Mouse (Mus musculus): ENCODE data around the gene Smo.
"Not testable (repeated sequence)": the region's sequence is repeated elsewhere in the genome, so short reads cannot be mapped to it uniquely, and the experiment has no call there.

Smo gene

DNA sequence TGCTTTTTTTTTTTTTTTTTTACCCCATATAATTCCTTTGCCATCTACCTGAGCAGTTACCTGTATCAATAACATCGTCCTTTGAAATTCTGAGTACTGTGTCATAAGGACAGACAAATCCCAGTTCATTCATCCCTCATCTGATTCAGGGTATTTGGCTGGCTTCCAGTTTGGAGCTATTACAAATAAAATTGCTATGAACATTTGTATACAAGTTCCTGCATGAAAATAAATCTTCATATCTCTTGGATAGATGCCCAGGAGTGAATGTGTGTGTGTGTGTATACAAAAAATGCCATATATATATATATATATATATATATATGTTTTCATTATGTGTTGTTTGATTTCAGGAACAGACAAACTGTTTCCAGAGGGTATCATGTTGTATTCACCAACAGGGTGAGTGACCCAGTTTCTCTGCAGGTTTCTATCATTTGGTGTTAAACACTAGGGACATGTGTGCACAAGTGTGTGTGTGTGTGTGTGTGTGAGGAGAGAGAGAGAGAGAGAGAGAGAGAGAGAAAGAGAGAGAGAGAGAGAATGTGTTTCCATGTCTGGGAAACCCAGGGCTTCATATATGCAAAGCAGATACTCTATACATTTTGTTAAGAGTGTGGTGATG is 8.6 kb upstream of the Smo start:
- peak; percentile 16 for DNase-seq (ENCODE audit: inconsistent ontology term)

DNA sequence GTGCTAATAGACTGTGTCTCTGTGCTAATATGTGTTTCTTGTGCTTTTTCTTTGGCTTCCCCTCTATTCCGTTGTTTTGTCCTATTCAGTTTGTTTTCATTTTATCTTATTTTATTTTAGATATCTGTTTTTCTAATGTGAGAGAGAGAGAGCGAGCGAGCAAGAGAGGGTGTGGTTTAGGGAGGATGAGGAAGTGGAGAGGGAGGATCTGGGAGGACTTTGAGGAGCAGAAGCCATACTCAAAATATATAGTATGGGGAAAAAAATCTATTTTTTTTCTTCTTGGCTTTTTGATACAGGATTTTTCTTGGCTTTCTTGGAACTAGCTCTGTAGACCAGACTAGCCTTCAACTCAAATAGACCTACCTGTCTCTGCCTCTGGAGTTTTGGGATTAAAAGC is 7.3 kb upstream of the Smo start:
- DNase-seq (ENCODE audit: inconsistent ontology term) = no peak

DNA sequence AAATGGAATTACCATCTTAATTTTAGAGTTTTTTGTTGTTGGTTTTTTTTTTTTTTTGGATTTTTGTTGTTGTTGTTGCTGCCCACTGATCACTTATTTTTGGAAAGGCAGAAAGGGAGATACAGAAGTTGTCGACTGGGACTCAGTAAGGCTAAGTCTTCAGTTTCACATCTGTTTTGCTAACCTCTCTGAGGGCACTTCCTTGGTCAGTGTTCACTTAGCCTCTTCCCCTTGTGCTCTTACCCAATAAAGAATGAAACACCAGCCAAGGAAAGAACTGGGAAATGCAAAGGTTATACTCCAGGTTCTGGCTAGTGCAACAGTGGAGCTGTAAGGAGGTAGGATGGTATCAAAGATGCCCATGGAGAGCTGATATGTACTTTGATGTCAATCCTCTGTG is 5.8 kb upstream of the Smo start:
- DNase-seq (ENCODE audit: inconsistent ontology term) = no peak

DNA sequence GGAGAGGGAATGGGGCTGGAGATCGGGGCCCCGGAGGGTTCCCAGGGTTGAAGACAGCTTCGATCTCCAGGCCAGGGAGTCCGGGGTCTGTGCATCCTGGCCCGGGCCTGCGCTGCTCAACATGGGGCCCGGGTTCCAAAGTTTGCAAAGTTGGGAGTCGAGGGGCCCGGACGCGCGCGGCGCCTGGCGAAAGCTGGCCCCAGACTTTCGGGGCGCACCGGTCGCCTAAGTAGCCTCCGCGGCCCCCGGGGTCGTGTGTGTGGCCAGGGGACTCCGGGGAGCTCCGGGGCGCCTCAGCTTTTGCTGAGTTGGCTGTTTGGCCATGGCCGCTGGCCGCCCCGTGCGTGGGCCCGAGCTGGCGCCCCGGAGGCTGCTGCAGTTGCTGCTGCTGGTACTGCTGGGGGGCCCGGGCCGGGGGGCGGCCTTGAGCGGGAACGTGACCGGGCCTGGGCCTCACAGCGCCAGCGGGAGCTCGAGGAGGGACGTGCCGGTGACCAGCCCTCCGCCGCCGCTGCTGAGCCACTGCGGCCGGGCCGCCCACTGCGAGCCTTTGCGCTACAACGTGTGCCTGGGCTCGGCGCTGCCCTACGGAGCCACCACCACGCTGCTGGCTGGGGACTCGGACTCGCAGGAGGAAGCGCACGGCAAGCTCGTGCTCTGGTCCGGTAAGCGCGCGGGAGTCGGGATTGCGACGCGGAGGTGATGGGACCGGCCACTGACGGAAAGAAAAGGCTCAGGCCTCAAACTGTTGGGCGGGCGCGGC is 567 bp downstream of the Smo start:
- peak; percentile 83 for DNase-seq (ENCODE audit: inconsistent ontology term)

DNA sequence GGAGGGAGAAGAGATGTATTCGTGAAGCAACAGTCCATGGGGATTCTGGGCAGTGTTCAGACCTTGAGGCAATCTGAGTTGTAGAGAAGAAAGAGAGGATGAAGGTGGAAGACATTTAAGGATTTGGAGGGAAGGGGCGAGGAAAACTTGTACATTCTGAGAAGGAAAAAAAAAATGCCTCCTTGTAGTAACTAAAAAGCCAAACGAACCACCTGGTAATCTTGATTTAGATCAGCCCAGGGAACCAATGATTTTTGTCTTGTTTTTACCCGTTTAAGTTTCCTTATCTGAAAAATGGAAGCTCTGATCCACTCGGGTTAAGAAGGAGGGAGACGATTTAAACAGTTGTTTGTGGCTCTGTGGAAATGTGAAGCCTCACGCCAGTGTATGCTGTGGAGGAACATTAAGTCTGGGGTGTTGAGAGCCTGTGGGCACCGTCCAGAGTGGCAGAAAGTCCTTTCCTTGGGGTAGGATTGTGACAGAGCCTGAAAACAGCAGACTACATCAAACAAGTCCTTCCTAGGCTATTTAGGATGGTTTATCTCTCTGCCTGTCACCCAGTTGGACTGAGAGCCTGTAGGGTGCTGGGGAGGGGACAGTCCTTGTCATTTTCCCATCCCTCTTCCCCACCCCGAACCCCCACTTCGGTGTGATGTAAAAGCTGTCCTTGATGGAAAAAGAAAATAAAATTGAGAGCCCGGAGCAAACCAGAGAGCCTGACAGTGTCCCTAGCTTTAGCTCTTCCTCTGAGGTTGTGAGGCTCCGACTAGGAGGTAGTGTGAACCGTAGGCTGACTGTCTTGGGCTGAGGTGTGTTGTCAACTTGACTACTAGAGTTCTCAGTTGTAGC is 1.5 kb downstream of the Smo start:
- peak; percentile 36 for DNase-seq (ENCODE audit: inconsistent ontology term)

DNA sequence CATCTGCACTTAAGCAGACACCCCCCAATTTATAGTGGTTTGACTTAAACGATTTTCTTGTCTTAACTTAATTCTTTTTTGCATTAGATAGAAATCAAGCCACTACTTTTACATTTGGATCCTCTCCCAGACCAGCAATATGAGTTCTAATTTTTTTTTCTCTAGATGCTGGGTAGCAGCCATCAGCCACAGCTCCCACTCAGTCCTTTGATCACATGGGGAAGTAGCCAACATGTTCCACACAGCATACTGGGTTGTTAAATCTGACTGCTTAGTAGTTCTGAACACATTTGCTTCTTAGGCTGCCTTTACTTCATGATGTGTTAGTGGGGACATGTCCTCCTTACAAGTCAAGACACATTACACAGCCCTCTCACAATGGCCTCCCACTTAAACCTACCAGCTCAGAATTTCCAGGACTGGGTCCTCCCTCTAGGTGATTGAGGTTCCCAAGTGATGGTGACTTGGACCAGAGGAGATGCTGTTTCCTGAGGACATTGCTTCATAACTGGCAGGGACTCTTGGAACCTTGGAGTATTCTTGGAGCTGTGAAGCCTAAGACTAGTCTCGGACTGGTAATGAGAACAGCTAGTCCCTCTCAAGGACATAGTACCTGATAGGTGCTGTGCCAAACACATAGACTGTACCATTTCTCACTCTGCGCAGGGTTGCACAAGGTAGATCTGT is 16.3 kb downstream of the Smo start:
- DNase-seq (ENCODE audit: inconsistent ontology term) = no peak

DNA sequence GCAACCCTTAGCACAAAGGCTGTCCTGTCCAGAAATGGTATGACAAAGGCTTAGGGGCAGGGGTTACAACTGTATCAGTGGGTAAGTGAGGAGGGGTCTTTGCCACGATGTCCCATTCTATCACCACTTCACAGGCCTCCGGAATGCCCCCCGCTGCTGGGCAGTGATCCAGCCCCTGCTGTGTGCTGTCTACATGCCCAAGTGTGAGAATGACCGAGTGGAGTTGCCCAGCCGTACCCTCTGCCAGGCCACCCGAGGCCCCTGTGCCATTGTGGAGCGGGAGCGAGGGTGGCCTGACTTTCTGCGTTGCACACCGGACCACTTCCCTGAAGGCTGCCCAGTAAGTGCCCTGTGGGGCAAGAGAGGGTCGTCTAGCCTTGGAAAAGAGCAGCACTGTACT is 18.0 kb downstream of the Smo start:
- no peak for DNase-seq (ENCODE audit: inconsistent ontology term)

DNA sequence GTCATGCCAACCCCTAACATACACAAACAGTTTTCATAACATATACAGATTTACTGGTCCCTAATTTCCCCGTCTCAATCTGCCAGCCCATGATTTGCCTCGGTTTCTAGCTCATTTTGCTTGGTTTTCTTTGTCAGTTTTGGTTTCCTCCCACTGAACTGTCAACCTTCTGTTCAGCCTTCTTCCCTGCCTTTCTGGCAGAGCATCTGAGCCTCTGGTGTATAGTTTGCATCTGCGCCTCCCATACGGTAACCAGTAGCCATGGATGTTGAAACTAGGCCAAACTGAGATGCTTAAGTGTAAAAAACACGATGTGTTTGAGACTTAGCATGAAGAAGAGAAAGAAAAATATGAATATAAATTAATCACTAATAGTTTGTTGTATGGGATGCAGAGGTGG is 20.7 kb downstream of the Smo start:
- no peak for DNase-seq (ENCODE audit: inconsistent ontology term)

DNA sequence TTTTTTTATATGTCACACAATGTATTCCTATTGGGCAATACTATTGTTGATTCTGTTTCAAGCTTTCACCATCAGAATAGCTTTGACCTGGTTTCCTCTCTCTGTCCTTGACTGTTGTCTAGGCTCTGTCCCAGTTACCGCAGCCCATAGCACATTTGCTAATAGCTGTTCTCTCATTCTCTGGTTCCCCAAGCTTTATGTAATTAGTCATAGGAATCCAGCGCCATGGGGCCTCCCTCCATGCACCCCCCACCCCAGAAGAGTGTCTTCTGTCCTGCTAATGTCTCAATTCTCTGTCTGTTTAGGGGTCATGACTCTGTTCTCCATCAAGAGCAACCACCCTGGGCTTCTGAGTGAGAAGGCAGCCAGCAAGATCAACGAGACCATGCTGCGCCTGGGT is 21.2 kb downstream of the Smo start:
- DNase-seq (ENCODE audit: inconsistent ontology term) = no peak

DNA sequence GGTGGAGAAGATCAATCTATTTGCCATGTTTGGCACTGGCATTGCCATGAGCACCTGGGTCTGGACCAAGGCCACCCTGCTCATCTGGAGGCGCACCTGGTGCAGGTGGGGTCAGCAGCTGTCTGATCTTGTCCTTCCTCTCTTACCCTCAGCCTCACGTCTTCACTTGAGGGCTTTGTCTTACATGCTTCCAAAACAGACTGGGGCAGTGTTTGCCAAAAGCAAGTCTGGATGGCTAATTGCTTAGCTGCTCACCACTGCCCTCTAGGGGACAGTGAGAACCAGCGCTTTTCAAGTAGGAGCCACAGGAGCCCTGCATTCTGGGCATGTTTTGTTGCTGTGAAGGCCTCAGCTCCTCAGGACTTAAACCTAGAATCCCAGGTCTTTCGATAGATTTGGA is 23.1 kb downstream of the Smo start:
- peak; percentile 65 for DNase-seq (ENCODE audit: inconsistent ontology term)

DNA sequence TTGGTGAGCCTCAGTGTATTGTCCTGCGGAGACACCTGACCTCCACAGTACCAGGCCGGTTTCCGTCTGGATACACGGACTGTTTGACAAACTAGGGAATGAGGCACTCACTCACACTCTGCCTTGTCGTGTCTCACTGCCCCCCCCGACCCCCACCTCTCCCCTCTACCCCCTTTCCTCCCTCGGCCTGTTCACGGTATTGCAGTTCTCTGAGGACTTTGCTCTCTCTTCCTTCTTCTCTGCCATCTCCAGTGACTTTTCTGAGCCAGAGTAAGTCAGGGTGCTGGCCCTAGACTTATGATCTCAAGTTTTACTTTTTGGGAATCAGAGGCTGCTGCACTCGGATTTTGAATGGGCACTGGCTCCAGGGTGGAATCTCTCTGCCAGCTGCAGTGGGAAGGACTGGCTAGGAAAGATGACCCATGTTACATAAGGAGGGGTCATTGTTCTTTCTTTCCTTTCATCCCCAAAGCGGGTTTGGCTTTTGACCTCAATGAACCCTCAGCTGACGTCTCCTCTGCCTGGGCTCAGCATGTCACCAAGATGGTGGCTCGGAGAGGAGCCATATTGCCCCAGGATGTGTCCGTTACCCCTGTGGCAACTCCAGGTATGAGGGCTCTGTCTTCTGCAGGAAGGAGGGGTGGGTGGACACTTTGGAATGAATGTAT is 23.8 kb downstream of the Smo start:
- DNase-seq (ENCODE audit: inconsistent ontology term) = no peak

DNA sequence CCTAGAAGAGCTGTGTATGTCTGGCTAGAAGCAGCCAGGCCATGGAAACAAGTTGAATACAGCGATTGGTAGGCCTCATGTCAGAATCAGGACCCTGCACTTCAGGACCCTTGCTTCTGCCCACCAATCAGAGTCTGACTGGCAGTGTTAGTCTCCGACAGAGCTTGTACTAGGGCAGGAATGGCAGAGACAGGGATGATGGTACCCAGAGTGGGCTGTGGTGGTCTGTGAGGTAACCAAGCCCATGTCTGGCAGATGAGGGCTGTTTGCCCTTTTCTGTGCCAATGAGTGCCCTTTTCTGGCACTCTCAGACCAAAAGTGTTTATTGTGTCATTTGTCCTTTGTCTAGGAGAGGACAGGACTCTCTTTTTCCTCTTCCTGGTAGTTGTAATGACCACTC is 25.1 kb downstream of the Smo start:
- not testable (repeated sequence) for DNase-seq (ENCODE audit: inconsistent ontology term)

DNA sequence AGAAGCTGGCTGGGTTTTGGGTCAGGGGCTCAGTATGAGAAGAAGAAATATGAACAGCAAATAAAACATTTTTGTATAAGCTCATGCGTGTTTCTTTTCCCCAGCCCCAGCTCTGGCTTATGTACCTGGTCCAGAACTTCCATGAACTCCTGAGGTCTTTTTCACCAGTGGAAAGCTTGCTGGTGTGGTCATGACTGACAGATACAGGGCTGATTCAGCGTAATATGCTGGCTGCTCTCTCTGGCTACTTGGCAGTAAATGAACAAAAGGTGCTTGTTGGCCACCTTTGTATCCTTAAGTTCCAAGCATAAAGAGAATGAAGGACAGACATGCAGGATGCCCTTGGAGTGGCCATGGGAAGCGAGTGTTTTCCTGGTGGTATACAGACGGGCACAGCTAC is 26.0 kb downstream of the Smo start:
- DNase-seq (ENCODE audit: inconsistent ontology term) = no peak

DNA sequence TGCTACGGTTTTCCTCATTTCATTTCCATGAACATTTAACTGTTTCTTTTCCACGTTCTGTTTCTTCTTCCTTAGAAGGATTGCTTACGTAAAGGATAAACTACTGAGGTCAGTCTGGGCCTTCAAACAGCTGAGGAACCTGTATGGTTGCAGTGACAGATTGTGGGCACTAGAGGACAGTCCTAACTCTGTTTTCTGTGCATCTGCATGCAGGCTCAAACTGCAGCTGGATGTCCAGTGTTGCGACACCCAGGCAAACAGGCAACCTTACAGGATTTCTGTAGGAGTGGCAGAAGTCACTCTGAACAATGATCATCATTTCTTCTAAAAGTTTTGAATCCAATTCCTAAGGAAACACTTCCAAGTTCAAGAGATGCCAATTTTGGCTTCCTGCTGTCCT is 27.2 kb downstream of the Smo start:
- no peak for DNase-seq (ENCODE audit: inconsistent ontology term)

DNA sequence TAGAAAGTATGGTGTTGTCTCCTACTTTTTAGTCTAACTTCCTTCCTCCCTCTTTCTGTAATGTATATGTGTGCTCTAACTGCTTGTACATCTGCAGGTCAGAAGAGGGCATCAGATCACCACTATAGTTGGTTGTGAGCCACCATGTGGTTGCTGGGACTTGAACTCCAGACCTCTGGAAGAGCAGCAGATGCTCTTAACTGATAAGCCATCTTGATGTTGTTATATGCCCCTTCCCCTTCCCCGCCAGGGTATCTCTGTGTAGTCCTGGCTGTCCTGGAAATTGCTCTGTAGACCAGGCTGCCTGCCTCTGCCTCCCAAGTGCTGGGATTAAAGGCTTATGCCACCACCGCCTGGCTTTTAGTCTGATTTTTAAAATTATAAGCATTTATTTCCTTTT is 31.6 kb downstream of the Smo start:
- DNase-seq (ENCODE audit: inconsistent ontology term) = no peak

DNA sequence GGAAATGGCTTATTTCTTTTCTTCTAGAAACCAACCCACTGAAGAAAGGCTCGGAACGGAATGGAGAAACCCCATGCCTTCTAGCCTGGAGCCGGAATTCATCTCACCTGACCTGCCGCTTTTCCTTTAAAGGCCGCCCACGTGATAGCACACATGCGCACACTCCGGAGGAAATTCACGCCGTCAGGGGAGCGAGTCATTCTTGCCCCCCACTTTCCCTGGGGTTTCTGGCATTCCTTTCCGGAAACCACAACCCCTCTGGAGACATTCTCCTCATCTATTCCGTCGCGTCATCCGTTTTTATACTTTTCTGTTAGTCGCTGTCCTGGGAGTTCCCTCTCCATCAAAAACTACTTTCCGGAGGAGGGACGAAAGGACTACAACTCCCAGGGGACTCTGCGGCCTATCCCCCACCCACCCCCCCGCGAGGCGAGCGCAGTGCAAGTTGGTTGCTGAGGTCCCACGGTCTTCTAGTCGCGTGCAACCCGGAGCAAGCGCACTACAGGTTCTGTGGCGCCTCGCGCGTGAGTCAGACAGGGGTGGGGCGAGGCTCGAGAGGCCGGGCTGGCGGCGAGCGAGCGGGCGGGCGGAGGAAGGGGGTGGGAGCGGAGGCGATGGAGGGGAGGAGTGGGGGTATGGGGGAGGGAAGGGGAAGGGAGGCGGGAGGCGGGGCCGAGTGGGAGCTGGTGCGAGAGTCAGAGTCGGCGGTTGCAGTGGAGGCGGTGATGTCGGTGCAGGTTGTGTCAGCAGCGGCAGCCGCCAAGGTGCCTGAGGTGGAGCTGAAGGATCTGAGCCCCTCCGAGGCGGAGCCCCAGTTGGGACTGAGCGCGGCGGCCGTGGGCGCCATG is 32.7 kb downstream of the Smo start, which contains the start of gene Ahcyl2:
Gene Ahcyl2, plus strand, starts transcription at position 199 of the 848 bp plus-strand sequence.
- DNase-seq (ENCODE audit: inconsistent ontology term) = peak; percentile 98

DNA sequence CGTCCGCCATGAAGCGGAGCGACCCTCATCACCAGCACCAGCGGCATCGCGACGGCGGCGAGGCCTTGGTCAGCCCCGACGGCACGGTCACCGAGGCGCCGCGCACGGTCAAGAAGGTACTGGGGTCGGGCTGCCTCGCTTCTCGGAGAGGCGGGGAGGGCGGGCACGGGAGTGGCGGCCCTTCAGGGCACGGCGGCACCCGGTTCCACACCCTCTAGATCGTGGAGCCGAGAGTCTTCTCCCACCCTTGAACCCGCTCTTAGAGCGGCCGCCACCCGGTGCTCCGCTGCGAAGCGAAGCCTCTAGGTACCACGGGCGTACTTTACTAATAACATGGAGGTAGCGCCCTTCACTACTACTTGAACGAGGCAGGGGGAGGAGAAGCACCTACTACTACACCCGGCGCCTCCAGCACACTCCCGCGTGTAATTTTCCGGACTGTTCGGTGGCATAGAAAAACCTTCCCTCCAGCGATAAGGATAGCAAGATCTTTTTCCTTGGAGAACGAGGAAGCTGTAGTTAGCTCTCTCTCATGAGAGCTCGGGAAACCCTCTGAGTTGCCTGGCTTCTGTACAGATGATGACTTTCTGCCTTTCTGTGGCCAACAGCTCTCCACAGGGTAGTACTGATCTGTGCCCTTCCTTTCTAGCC is 33.6 kb downstream of the Smo start:
- peak; percentile 42 for DNase-seq (ENCODE audit: inconsistent ontology term)

DNA sequence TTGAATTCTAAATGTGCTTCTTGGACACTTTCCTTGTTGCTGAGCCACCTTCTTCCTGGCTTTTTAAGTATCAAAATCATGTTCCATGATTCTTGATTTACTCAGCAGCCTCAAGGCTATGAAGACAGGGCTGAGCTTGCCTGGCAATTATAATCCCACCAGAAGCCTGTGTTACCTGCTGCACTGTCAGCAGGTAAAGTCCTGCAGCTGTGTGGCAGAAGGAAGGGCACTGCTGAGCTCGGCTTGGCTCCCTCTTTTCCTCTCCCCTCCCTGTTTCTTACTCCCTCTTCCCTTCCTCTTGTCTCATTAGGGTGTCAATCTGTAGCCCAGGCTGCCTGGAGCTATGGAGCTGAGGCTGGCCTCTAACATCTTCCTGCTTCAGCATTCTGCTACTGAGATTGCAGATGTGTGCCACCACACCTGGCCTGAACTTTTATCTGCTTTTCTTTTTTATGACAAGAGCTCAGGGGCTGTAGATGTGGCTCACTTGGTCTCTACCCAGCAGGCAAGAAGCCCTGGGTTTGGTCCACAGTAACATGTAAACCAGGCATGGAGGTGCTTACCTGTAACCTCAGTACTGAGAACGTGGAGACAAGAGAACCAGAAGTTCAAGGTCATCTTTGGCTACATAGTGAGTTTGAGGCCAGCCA is 35.5 kb downstream of the Smo start:
- DNase-seq (ENCODE audit: inconsistent ontology term) = no peak

DNA sequence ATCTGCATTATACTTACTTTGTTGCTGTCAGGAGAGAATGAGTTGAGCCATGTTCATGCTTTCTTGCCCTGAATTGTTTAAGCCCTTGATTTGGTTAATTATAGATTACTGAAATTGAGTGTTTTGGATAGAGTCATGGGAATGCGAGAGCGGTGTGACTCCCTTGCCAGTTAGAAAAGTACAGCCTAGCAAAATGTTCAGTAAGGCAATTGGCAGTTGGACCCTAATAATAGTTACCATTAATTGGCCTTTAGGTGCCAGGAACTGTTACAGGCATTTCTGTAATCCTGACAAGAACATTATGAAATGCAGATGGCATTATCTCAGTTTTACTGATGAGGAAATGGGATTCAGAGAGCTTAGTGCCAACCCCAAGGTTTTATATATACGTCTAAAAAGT is 36.9 kb downstream of the Smo start:
- DNase-seq (ENCODE audit: inconsistent ontology term) = no peak

DNA sequence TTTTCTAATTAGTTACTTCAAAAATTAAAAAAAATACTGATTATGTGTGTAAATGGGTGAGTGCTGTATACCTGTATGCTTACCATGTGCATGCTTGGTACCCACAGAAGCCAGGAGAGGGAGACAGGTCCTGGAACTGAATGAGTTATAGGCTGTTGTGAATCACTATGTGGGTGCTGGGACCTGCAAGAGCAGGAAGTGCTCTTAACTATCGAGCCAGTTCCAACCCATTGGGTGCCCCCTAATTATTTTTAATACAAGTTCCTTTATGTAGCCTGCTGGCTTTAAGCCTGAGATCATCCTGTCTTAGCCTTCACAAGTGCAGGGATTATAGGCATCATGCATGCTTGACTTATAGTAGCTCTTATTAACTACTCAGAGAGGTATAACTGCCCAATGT is 38.9 kb downstream of the Smo start:
- no peak for DNase-seq (ENCODE audit: inconsistent ontology term)
